ENCODE assay signal across 8 mouse cellular contexts in genomic region chr1:165634151-165634884, GRCm38 (mm10). TPM values are rescaled to one million over a fixed set of nuclear protein-coding genes. Genes with fewer than 3 reads are reported as not detected.
A peak's percentile ranks its signal among the peaks of the same experiment; 100 is the strongest.
DNase-seq lines count a peak whose midpoint lies in the region; ATAC-seq and TF ChIP-seq lines count a peak whose summit lies in the region.

Gene Mpzl1 (minus strand): TSS chr1:165634538.

- no peak for TF ChIP-seq CTCF in E14TG2a.4 (conservative IDR thresholded peaks at IDR 0.05; ENCODE audit: low read length)
- TF ChIP-seq CTCF in heart, postnatal 0 days (IDR thresholded peaks at IDR 0.05; ENCODE audit: low read depth): peak; percentile 18; the same call in 1 of the 2 replicates
- no peak for TF ChIP-seq CTCF in testis, adult 2 months (IDR thresholded peaks at IDR 0.05; ENCODE audit: control insufficient read depth, insufficient read depth, insufficient replicate concordance, low read depth, low read length)

- H3K9me3 ChIP-seq in E14TG2a.4 (ENCODE audit: low read length): no peaks in the 10 kb centered on the region
- H3K9me3 ChIP-seq in forebrain, embryonic 12.5 days: no peaks in the 10 kb centered on the region
- no peaks in the 10 kb centered on the region for H3K9me3 ChIP-seq in heart, postnatal 0 days (replicated peaks; ENCODE audit: control insufficient read depth, low read length)
- no peaks in the 10 kb centered on the region for H3K9me3 ChIP-seq in liver, embryonic 16.5 days (replicated peaks; ENCODE audit: control insufficient read depth, low read length)
- no peaks in the 10 kb centered on the region for H3K9me3 ChIP-seq in neural tube, embryonic 13.5 days

- ATAC-seq in forebrain, embryonic 12.5 days (ENCODE audit: low FRiP score): peak; percentile 100
- peak; percentile 99 for ATAC-seq in heart, postnatal 0 days (ENCODE audit: insufficient read depth, low read depth)
- peak; percentile 100 for ATAC-seq in liver, embryonic 16.5 days (ENCODE audit: low read depth)
- peak; percentile 99 for ATAC-seq in neural tube, embryonic 13.5 days (ENCODE audit: low read depth)

- peak within 1 kb of the TSS; percentile 97 for H3K27ac ChIP-seq in forebrain, embryonic 12.5 days
- H3K27ac ChIP-seq in heart, postnatal 0 days (ENCODE audit: low read depth): peak within 1 kb of the TSS; percentile 95
- H3K27ac ChIP-seq in liver, embryonic 16.5 days (ENCODE audit: low read length): peak within 1 kb of the TSS; percentile 67
- H3K27ac ChIP-seq in neural tube, embryonic 13.5 days (replicated peaks): peak within 1 kb of the TSS; percentile 98
- peak within 1 kb of the TSS; percentile 89 for H3K27ac ChIP-seq in testis, adult 2 months (ENCODE audit: control insufficient read depth, insufficient read depth, low read depth, low read length)

- peak; percentile 95 for DNase-seq in c-Kit-positive CD71-positive TER-119-positive erythroid progenitor cells, embryonic 14.5 days (ENCODE audit: low spot score)
- DNase-seq in heart, postnatal 0 days (ENCODE audit: low spot score): peak; percentile 98
- DNase-seq in kidney, postnatal 4 days: peak; percentile 99

- peaks cover 60% of the 10 kb centered on the region for H3K4me1 ChIP-seq in E14TG2a.4 (replicated peaks; ENCODE audit: low read depth, low read length)
- peaks cover 38% of the 10 kb centered on the region for H3K4me1 ChIP-seq in forebrain, embryonic 12.5 days
- peaks cover 26% of the 10 kb centered on the region for H3K4me1 ChIP-seq in heart, postnatal 0 days (ENCODE audit: control insufficient read depth, insufficient read depth)
- H3K4me1 ChIP-seq in liver, embryonic 16.5 days (ENCODE audit: control insufficient read depth, low read depth, low read length): peaks cover 34% of the 10 kb centered on the region
- H3K4me1 ChIP-seq in neural tube, embryonic 13.5 days (replicated peaks): peaks cover 49% of the 10 kb centered on the region
- H3K4me1 ChIP-seq in testis, adult 2 months (ENCODE audit: control insufficient read depth, insufficient read depth, low read length): peaks cover 20% of the 10 kb centered on the region

- TF ChIP-seq EP300 in heart, postnatal 0 days (IDR thresholded peaks at IDR 0.05; ENCODE audit: low read depth): peak; percentile 69

- H3K4me2 ChIP-seq in forebrain, embryonic 12.5 days: peak within 1 kb of the TSS; percentile 69
- peak within 1 kb of the TSS; percentile 80 for H3K4me2 ChIP-seq in heart, postnatal 0 days (ENCODE audit: low read depth, low read length)
- peak within 1 kb of the TSS; percentile 98 for H3K4me2 ChIP-seq in liver, embryonic 16.5 days (ENCODE audit: low read depth, low read length)
- H3K4me2 ChIP-seq in neural tube, embryonic 13.5 days: peak within 1 kb of the TSS; percentile 61

- WGBS in forebrain, embryonic 12.5 days: under 1% methylated on average over 67 of the region's 73 CpGs
- WGBS in heart, postnatal 0 days: under 1% methylated on average over 55 of the region's 73 CpGs
- 0% methylated on average over 61 of the region's 73 CpGs for WGBS in liver, embryonic 16.5 days (ENCODE audit: insufficient replicate concordance)
- WGBS in neural tube, embryonic 13.5 days: under 1% methylated on average over 57 of the region's 73 CpGs

- TF ChIP-seq POLR2A in testis, adult 2 months (IDR thresholded peaks at IDR 0.05; ENCODE audit: control insufficient read depth, low read depth, low read length): peak; percentile 94

- H3K27me3 ChIP-seq in E14TG2a.4 (ENCODE audit: insufficient read depth, low read length): no peaks in the 10 kb centered on the region
- H3K27me3 ChIP-seq in forebrain, embryonic 12.5 days: no peaks in the 10 kb centered on the region
- H3K27me3 ChIP-seq in heart, postnatal 0 days (ENCODE audit: control insufficient read depth, insufficient read depth, low read length): no peaks in the 10 kb centered on the region
- H3K27me3 ChIP-seq in liver, embryonic 16.5 days (ENCODE audit: control insufficient read depth, insufficient read depth, low read depth, low read length): peaks cover 6% of the 10 kb centered on the region; the same call in 1 of the 2 replicates
- H3K27me3 ChIP-seq in neural tube, embryonic 13.5 days: no peaks in the 10 kb centered on the region
- no peaks in the 10 kb centered on the region for H3K27me3 ChIP-seq in testis, adult 2 months (ENCODE audit: control insufficient read depth, insufficient read depth, low read length)

- H3K4me3 ChIP-seq in E14TG2a.4 (replicated peaks; ENCODE audit: low read length): peak within 1 kb of the TSS; percentile 89
- peak within 1 kb of the TSS; percentile 85 for H3K4me3 ChIP-seq in forebrain, embryonic 12.5 days (replicated peaks)
- peak within 1 kb of the TSS; percentile 78 for H3K4me3 ChIP-seq in heart, postnatal 0 days (ENCODE audit: low read depth, low read length)
- peak within 1 kb of the TSS; percentile 74 for H3K4me3 ChIP-seq in liver, embryonic 16.5 days (ENCODE audit: low read depth, low read length)
- H3K4me3 ChIP-seq in neural tube, embryonic 13.5 days: peak within 1 kb of the TSS; percentile 86
- peak within 1 kb of the TSS; percentile 94 for H3K4me3 ChIP-seq in testis, adult 2 months (ENCODE audit: control insufficient read depth, low read depth, low read length)

- peaks cover 6% of the 10 kb centered on the region; the same call in 1 of the 2 replicates for H3K36me3 ChIP-seq in E14TG2a.4 (ENCODE audit: insufficient read depth, low read length)
- 0 out of 2 replicates have a peak, but pooled peaks cover 2% of the 10 kb centered on the region for H3K36me3 ChIP-seq in forebrain, embryonic 12.5 days (replicated peaks)
- no peaks in the 10 kb centered on the region for H3K36me3 ChIP-seq in heart, postnatal 0 days (replicated peaks; ENCODE audit: control insufficient read depth, insufficient read depth, low read length)
- no peaks in the 10 kb centered on the region for H3K36me3 ChIP-seq in liver, embryonic 16.5 days (ENCODE audit: control insufficient read depth, insufficient read depth)
- H3K36me3 ChIP-seq in neural tube, embryonic 13.5 days: no peaks in the 10 kb centered on the region
- H3K36me3 ChIP-seq in testis, adult 2 months (ENCODE audit: control insufficient read depth, insufficient read depth, low read length): no peaks in the 10 kb centered on the region

- H3K9ac ChIP-seq in forebrain, embryonic 12.5 days: peak within 1 kb of the TSS; percentile 86
- H3K9ac ChIP-seq in heart, postnatal 0 days (replicated peaks; ENCODE audit: low read depth, low read length): peak within 1 kb of the TSS; percentile 76
- H3K9ac ChIP-seq in liver, embryonic 16.5 days (ENCODE audit: low read depth, low read length): peak within 1 kb of the TSS; percentile 68
- peak within 1 kb of the TSS; percentile 91 for H3K9ac ChIP-seq in neural tube, embryonic 13.5 days

RNA-seq across cellular contexts. Expression of gene Mpzl1, which starts in this region (rescaled TPM):
- 125 and 126 TPM in 2 replicates for polyA plus RNA-seq in forebrain, embryonic 12.5 days (2016; fragmentation: Nextera tagmentation; extraction: Ambion mirVana)
- total RNA-seq in heart, postnatal 0 days (2014; rRNA removed; ENCODE audit: low replicate concordance): 16.6 and 17.9 TPM in 2 replicates
- 57.1 and 57.5 TPM in 2 replicates for polyA plus RNA-seq in heart, postnatal 0 days (2015; fragmentation: Nextera tagmentation; extraction: Ambion mirVana)
- 21.9 and 23.9 TPM in 2 replicates for polyA plus RNA-seq in liver, embryonic 16.5 days (2015; fragmentation: Nextera tagmentation; extraction: Ambion mirVana)
- 157 and 159 TPM in 2 replicates for polyA plus RNA-seq in neural tube, embryonic 13.5 days (2015; fragmentation: Nextera tagmentation; extraction: Ambion mirVana)
- 32.3 and 45.3 TPM in 2 replicates for polyA plus RNA-seq in testis, adult 2 months (2012; rRNA removed)

Comparison
In these comparisons a context has a peak if more than half of its experiments do, and no peak if none do; other contexts are left out.
1. Peak in every context shown above with its lines: DNase-seq, ATAC-seq, H3K4me3 ChIP-seq and H3K27ac ChIP-seq.